Mouse (Mus musculus) lung, postnatal 10 days (tissue): ENCODE data around the gene Car12.
"Not testable (repeated sequence)": the region's sequence is repeated elsewhere in the genome, so short reads cannot be mapped to it uniquely, and the experiment has no call there.

Experiments used
- DNase-seq: peaks from one replicate; pipeline ENCODE4 v3.0.0; 2021

Gene Car12

DNA sequence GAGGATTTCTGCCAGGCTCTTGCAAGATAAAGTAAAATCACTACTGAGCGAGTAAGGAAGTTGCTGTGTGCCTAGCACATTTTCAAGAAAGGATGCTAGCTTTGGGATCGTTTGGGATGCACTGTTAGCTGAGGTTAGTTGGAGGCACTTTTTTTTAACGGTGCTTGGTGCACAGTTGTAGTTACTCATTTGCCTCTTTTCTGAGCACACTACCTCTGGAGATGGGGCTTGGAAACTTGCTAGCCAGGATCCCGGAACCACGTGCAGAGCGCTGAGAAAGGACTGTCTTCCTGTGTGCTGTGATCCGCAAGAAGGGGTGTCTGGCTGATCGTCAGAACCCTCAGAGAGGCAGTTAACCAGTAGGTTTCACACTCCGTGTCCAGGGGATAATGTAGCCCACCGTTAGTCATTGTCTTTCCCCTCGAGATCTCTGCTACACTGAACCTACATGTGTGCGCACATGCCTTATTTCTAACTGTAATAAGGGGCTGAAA is 583 bp downstream of the Car12 start:
- no peak for DNase-seq

DNA sequence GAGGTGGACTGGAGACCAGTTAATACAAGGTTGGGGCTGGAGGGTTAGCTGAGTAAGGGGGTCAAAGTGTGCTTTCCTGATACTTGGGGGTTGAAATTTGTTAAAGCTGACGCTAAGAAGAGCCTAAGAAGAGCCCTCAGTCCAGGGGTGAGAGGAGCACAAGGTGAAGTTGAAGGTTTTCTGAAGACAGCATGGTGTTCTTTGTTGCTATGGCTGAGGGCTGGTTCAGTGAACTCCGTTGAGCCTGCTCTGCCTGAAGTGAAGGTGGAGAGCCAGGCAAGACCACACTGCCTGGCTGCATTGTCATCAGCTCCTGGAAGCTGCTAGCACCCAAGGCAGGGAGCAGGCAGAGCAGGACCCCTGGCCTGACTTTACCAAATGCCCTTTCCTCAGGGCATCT is 1.9 kb downstream of the Car12 start:
- no peak for DNase-seq

DNA sequence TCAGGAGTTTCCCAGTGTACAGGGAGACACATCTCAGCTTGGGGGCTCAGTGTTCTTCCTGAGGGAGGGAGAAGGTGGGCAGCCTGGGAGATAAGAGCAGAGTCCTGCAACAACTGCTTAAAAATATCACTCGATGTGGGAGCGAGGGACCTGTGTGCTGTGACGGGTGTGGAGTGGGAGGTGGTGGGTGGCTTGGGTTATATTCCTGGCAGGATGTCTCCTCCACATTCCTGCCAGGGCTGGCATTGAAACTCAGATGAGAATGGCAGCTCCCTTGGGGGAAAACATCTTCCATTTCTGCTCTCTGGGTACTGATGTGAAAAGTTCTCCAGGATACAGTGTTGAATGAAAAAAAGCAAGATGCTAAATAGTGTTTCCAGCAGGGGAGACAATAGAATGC is 3.0 kb downstream of the Car12 start:
- no peak for DNase-seq

DNA sequence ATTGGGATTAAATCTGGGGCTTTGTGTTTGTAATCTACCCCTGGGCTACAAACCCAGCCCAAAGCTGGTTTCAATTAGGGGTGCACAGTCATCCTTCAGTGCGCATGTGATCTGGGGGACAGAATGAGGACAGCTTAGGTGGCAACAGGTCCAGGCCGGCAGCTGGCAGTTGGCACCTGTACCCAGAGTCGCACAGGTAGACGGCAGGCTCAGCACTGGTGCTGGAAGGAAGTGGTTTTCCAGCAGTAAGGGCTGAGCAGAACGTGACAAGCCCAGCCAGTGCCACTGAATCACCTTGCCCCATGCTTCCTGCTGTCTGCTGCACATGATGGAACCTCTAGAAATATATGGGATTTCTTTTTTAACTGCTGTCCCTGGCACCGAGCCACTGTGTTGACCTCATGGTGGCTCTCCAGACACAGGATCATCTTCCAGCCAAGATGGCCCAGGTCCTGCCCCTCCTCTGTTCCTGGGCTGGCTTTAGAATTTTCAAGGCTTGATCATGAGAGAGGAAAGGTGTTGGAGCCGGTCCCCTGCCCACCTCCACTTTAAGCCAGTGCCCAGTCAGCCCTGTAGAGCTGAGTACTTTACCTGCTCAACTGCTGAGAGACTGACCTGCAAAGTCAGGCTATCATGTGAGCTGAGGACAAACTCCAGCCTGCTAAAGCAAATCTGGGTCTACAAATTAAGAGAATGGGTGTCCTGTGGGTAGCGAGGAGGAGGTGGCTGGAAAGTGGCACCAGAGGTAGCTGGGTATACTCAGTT is 7.4 kb downstream of the Car12 start:
- DNase-seq: no peak

DNA sequence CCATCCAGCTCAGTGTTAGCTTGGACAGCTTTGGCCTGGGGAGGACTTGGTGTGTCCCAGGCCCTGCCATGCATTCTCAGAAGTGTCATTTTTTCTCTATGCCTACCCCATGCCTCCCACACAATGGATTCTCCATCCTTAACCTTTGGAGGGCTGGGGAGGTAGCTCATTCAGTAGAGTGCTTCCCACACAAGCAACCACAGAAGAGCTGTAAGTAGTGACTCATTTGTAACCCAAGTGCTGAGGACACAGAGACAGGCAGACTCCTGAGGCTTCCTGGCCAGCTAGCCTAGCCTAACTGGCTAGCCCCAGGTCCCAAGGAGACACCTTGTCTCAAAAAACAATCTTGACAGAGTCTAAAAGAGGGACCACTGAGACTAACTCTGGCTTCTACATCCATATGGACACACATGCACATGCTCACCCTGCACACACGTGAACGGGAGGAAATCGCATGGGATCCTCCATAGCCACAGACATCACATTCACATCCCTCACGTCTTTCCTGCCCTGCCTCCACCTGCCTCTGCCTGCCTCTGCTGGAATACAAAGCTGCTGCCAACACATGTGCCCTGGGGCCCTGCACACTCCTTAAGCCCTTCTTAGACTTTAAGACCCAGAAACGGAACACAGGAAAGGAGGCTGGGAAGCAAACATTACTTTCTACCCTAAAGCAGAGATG is 8.8 kb downstream of the Car12 start:
- DNase-seq: no peak

DNA sequence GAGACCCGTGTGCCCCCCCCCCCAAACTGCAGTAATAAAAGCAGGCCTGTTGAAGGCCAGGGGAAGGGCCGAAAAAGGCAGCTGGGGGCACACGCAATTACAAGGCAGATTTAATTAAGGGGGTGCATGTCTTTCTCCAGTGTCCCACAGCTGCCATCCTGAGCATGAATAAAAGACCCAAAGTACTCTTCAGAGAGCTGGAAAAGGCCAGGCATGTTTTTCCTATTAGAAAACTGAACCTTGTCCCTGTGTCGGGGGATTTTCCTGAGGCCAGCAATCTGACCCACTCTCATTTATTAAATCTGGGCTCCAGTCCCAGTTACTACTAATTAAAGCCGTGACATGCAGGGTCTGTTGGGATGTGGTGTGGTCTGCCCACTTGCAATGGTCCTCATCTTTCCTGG is 9.4 kb downstream of the Car12 start:
- DNase-seq: no peak

DNA sequence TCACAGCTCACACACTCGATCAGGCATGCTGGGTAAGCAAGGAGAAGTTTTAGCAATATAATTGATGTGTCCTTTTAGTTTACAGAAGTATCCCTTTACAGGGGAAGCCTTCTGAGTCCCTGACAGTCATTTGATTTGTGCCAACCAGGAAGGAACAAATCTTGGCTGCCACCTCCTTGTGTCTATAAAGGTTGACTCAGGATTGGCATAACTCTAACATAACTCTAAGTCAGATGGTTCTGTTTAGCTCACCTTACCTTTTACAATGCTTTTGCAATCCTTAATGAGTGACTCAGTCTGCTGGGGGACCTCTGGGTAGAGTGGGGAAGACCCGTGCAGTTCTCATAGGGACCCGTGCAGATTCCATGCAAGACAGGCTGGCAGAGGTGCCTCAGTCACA is 12.1 kb downstream of the Car12 start:
- no peak for DNase-seq

DNA sequence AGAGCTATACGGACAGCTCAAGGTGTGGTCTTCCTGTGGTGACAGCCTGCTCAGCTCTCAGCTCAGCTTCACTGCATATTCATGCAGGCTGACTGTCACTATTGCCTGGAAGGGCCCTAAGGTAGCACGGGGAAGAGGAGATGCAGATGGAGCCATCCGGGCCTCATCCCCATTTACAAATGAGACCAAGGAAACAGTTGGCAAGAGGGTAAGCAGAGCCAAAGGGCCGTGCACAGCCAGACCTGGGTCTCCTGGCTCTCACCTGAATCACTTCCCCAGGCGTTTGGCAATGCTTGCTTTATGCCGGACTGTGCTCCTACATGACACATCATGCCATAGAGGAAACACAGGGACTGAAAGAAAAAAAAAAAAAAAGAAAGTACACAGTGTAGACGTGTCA is 13.8 kb downstream of the Car12 start:
- no peak for DNase-seq

DNA sequence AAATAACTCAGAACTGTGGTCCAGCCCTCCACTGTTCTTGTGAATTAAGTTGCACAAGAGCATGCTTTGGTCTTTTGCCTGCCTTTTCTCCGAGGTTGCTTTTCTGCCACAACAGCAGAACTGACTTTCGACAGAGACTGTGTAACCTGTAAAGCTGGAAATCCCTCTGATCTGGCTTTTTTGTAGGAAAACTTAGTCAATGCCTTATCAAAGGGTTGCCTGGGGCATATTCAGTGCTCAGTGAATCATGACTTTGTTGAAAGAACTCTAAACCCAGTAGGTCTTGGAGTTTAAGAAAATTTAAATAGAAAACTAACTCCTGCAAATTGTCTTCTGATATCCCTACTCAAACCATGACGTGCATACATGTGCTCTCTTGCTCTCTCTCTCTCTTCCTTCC is 17.1 kb downstream of the Car12 start:
- DNase-seq: no peak

DNA sequence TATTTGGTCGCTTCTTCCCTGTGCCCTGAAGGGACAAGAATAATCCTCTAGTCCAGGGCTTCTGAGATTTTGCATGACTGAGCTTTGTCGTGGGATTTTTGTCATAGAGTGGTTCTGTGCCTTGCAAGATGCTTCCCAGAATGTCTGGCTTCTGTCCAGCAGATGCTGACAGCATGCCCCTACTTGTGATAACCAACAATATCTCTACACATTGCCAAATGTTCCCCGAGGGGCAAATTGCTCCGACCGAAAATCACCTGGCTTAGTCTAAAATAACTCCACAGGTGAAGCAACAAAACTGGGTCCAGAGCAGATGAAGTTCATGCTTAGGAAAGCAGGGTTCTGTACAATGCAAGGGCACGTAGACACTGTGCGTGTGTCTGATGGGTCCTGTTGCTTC is 17.8 kb downstream of the Car12 start:
- no peak for DNase-seq

DNA sequence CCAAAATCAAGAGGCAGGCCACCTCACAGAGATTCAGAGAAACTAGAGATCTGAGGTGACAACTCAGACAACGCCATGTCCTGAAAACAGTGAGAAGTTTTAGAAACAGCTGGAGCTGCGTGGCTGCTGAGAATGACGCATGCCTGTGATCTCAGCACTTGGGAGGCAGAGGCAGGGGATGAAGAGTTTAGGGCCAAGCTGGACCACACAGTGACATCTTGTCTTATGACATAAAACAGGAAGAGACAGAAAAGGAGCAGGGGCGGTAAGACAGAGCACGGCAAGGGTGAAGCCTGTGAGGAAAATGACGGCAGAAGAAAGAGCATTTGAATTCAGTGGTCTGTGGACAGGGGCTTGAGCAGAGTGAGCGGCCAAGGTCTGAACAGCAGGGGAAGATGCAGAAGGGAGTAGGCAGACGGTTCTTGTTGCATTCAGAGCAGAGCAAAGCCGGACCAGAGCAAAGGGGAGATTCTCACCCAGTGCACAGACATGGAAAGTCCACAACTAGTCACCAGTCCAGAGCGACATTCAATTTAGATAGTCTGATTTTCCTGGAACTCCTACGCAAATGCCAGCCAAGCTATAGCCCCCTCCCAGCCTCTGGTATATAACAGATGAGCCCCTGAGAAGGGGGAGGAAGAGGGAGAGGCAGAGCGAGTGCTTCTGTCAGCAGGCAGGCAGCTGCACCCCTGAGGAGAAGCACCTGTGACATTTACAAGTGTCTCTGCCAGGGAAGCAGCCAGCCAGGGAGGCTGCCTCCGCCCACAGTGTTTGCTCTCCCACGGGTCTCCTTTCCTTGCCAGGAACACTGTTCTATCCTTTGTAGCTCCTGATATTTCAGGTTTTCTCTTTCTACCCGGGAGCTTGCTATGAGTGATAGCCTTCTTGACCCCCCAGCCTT is 19.6 kb downstream of the Car12 start:
- DNase-seq: no peak

DNA sequence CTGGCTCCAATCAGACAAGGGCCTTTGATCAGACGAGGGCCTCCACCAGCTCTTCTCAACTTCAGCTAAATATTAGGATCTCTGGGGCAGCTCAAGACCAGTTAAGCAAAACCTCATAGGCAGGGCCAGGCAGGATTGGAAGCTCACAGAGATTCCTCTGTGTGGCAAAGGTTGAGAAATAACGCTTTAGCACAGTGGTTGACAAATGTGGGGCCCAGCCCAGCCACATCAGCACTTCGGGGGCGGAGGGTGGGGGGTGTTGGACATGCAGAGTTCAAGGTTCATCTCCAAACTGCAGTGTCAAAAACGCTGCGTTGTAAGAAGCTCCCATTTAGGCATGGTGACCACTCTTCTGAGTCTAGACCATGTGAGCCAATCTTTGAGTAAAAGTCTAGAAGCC is 21.1 kb downstream of the Car12 start:
- DNase-seq: no peak

DNA sequence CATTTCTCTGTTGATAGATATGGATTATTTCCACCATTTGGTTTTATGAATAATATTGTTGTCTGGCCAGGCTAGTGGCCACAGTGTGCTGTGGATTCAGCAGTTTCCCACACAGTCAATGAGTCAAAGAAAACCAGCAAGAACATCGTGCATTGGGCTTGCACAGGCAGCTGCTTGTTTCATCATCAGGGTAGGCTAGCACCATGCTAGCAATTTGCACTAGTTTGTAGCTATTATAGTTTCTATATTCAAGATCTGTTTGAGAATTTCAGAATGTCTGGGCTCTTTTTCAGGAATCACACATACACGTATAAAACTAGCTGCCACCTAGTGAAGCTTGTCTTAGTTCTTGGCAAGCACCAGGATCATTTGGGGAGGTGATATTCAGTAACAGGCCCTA is 21.6 kb downstream of the Car12 start:
- DNase-seq: no peak

DNA sequence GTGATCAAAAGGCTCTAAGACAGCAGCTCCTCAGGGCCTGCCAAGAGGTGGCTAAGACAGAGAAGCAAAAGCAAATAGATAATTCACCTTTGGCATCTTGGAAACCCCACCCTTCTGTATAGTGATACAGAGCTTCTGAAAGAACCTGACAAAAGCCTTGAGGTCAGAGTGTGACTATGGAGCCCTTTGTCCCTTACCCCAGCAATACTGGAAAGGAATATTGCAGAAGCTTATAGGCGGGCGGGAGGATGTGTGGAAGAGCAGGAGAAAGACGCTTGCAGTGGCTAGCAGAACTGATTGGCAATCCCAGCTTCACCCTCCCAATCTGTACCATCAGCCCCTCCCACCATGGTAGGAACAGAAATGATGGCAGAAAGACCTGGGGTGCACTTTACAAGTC is 22.5 kb downstream of the Car12 start:
- DNase-seq: no peak

DNA sequence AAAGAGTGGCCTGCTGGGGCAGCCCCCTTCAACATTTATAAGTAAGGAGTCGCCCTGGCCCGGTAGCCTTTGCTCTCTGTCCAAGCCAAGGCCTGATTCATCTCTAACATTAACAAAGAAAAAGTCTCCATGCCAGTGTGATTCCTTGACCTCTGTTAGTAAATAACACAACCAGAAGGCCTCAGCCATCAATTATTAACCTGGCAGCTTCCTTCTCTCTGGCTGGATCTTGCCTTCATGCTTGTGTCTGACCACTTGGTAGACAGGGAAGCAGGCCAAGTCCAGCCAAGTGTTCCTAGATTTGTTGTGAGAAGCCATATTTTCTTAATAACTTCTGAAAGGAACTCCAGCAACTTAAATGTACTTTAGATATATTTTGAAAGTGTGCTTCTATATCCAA is 23.1 kb downstream of the Car12 start:
- DNase-seq: no peak

DNA sequence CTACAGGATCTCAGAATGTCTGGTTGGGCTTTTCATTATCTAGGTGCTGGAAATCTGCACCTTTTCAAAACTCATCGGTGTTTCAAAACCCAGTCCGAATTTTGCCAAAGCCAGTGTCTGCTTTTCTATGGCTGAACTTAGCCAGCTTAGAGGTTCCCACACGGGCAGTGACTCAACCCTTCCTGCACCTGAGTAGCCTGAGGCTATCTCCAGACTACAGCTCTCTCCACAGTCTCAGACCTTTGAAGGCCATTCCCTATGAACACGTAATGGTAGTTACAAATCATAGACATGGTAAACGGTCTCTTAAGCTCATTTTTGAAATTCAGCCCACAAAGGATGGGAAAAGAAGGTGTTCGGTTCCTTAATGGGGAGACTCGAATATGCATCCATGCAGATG is 26.0 kb downstream of the Car12 start:
- DNase-seq: no peak

DNA sequence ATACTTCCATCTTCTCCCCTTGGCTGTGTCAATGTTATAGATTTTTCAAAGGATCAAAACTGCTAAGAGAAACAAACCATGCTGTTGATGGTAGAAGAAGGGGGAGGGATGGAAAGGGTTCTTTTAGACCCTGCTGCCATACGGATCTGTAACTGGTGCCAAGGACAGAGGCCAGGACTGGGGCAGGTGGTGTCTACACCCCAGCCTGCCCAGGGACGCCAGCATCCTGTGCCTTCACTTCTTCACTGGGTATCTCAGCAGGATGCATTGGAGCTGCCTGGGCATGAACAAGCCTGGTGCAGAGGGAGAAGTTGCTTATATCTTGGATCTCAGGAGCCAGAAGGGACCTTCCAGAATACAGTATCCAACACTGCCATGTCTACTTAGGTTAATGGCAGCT is 31.0 kb downstream of the Car12 start:
- no peak for DNase-seq

DNA sequence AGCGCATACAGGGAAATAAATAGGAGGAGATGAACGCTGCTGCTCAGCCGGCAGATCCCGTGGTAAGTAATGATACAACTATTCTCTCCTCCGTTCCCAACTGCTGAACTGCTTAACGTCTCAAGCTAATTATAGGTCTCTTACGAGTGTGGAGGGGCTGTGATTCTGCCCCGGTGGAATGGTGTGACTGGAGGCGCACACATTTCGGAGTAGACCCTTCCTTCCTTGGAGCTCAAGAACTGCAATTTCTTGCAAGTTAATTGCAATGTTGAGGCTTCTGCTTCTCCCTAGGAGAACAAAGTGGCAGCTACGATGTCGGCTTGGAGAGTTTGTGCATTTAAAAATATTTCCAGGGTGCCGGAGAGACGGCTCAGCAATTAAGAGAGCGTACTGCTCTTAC is 34.9 kb downstream of the Car12 start:
- DNase-seq: no peak

DNA sequence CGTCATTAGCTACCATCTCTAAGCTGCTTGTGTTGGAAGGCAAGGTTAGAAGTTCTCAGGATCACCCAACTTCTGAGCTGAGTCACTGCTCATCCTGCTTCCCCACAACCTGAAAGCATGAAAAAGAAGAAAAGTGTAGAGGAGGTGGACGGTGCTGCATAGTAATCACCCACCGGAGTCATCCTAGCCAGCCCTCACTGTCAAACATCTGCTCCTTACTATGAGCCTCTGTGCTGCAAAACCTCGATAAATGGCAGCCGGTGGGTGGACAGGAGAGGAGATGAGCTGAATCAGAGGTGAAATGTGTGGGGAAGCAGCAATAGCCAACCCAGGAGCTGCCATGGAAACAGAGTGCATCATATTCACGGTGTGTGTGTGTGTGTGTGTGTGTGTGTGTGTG is 39.4 kb downstream of the Car12 start:
- no peak for DNase-seq

DNA sequence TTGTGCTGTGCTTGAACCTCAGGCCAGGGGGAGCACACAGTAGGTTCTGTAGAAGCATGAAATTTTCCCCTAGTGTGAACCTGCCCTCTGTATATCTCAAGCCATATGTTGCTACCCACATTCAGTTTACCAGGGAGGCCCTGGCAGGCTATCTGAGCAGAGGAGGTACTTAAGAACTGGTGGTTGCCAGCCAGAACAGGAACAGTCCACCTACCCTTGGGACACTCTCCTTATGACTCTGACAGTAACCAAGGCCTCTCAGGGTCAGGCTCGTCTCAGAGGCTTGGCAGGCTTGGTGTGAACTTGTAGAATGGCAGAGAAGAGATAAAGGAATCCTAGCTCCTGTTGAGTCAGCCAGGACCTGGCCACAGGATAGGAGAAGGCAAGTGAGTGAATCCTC is 47.5 kb downstream of the Car12 start:
- DNase-seq: no peak

DNA sequence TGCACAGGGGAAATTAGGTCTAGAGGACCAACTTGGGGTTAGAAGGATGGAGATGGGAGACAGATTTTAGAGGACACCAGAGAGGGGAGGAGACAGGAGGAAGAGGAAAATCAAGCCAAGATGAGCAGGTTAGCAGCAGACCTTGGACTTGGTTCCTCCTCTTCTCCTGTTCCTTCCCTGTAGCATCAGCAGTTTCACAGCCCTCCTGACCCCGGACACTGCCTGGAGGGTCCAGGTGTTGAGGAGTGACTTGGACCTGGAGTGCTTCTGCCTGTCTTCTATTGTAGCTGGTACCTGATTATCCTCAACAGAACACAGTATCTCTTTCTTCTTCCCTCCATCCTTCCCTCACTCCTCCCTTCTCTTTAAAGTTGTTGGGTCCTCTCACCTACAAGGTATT is 55.2 kb downstream of the Car12 start:
- no peak for DNase-seq

DNA sequence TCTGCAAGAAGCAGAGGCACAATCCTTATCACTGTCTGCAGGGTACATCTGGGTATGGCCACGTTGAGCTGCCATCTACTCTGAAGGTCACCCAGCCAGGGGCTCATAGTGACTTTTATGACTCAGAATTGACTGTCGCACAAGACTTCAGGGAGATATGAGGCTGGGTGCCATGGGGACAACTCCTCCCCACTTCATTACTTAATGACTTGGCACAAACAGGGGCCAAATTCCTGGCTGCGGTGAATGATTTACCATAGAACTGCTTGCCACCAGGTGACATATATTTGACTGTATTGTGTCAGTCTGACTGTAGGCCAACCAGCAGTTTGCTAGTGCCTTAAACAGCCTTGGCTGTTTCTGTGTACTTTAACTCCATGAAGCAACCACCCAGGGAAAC is 55.8 kb downstream of the Car12 start:
- peak; percentile 29 for DNase-seq

DNA sequence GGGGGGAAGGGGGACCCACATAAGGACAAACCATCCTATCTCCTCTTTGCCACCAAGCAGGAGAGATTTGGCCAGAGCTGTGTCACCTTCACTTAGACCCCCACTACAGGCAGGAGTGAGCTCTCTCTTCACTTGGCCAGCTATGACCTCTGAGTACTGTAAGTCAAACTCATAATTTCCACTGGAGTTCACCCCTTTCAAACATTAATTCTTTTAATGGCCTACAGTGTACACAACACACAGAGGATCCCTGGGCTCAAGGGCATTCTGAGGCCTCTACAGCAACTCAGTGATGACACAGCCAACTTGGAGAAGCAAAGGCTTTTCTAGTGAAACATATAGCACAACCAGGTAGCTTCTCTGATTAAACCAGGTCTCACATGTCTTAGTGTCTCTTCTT is 57.2 kb downstream of the Car12 start:
- DNase-seq: no peak

DNA sequence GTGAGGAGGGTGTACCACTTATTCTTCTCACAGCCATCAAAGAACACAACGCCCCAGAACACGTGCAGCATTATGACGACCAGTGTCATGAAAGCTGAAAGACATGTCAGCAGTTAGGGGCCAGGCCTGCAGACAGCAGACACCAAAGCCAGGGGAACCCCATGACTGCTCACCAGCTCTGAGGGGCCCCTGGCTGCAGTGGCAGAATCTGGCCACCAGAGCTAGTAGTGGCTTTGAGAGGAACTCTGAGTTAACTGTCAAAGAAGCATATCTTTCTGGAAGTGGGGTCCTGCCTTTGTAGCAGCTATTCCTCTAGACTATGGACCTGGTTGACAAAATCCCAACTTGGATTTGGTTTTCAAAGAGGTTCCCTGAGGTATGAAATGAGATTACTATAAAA is 71.1 kb downstream of the Car12 start:
- DNase-seq: not testable (repeated sequence)
